Mouse (Mus musculus) lung, adult 2 months (tissue): ENCODE results near the gene Btbd1. TPM values are rescaled to one million over a fixed set of nuclear protein-coding genes. Genes with fewer than 3 reads are reported as not detected.
"Not testable (repeated sequence)": the region's sequence is repeated elsewhere in the genome, so short reads cannot be mapped to it uniquely, and the experiment has no call there.

Experiments
- DNase-seq: peaks from one replicate; pipeline ENCODE4 v3.0.0; 2022
- H3K4me1 ChIP-seq: fragments of 200-500 bp; 2 replicates; pipeline ENCODE4 v1.6.1; 2011; ENCODE audit warnings: low read length; ENCODE audit not compliant: control insufficient read depth, insufficient read depth
- H3K4me3 ChIP-seq: fragments of 200-500 bp; replicated peaks from 2 replicates; pipeline ENCODE3; 2011; ENCODE audit warnings: low read depth, mild to moderate bottlenecking, control low read depth, low read length; ENCODE audit errors: extremely low read depth
- CTCF ChIP-seq: fragments of 200-500 bp; IDR thresholded peaks from 2 replicates; pipeline ENCODE4 v1.5.1; 2011; ENCODE audit warnings: mild to moderate bottlenecking, low read length, control low read depth; ENCODE audit not compliant: insufficient read depth
- POLR2A ChIP-seq: fragments of 200-500 bp; IDR thresholded peaks from 2 replicates; pipeline ENCODE4 v1.6.1; 2011; ENCODE audit warnings: low read depth, mild to moderate bottlenecking, control low read depth, low read length, borderline replicate concordance; ENCODE audit errors: extremely low read depth
- WGBS: fragments of 180-500 bp; shearing (Covaris S2); methylation state at CpG from one replicate; pipeline ENCODE4 v1.1.7; 2018; 5-methylcytosine and 5-hydroxymethylcytosine counted together
- polyA plus RNA-seq: library from polyadenylated mRNA; depleted of rRNA; stranded (reverse); fragments of >200 nt; gene quantifications from 2 replicates; pipeline ENCODE4 v1.2.3, GENCODE M21; 2012

Gene Btbd1
- polyA plus RNA-seq, 1 experiment, result 27.4 TPM

DNA sequence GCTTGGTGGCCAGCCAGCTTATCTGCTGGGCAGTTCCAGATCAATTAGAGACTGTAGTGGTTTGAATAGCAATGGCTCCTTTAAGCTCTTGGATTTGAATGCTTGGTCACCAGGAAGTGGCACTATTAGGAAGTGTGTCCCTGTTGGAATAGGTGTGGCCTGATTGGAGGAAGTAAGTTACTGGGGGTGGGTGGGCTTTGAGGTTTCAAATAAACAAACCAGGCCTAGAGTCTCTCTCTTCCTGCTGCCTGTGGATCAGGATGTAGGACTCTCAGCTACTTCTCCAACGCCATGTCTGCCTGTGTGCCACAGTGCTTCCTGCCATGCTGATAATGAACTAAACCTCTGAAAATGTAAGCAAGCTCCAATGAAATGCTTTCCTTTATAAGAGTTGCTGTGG, 13.8 kb upstream of the Btbd1 start:
- TF ChIP-seq POLR2A, result no peak
- no peak for TF ChIP-seq CTCF
- WGBS, result 56% methylated on average over 1 of the region's 1 CpGs
- no peaks in the 10 kb centered on the region for H3K4me1 ChIP-seq
- DNase-seq, result no peak
- no peak overlapping the region for H3K4me3 ChIP-seq

GRCm38 (mm10) chr7:81842141-81842540, 12.9 kb upstream of the Btbd1 start:
- H3K4me1 ChIP-seq, result no peaks in the 10 kb centered on the region
- DNase-seq, result no peak
- 68% methylated on average over 7 of the region's 7 CpGs for WGBS
- H3K4me3 ChIP-seq, result no peak overlapping the region
- TF ChIP-seq CTCF, result no peak
- no peak for TF ChIP-seq POLR2A

- no peak for DNase-seq
- Histone ChIP-seq H3K4me3 (no peak overlapping the region), H3K4me1 (no peaks in the 10 kb centered on the region)
- TF ChIP-seq CTCF (no peak), POLR2A (no peak)
- WGBS, result 81% methylated on average over 6 of the region's 6 CpGs
Measured at GRCm38 (mm10) chr7:81841439-81841838, 12.2 kb upstream of the Btbd1 start.

DNA sequence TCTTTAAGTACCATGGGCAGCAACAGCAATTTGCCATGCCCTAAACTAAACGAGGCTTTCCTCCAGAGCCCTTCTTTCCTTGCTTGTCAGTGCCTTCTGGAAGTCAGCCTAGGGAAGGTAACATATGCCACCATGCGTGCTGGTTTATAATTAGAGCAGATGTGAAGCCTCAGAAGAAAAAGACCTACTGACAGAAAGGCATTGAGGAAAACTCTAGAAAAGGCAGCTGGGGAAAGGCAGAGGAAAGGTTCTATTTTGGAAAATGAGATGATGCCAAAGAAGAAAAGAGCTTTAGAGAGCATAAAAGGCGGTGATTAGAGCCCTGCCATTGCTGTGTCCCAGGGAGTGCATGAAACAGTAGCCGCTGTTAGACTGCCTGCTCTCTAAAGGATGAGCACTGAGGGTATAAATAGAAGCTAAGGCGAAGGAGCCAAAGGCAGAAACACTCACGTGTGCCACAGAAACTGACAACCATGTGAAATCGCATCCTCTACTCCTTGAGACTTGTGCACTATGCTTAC, 11.5 kb upstream of the Btbd1 start:
- no peak for DNase-seq
- Histone ChIP-seq H3K4me3 (no peak overlapping the region), H3K4me1 (no peaks in the 10 kb centered on the region)
- TF ChIP-seq POLR2A (no peak), CTCF (no peak)
- 78% methylated on average over 7 of the region's 7 CpGs for WGBS

DNA sequence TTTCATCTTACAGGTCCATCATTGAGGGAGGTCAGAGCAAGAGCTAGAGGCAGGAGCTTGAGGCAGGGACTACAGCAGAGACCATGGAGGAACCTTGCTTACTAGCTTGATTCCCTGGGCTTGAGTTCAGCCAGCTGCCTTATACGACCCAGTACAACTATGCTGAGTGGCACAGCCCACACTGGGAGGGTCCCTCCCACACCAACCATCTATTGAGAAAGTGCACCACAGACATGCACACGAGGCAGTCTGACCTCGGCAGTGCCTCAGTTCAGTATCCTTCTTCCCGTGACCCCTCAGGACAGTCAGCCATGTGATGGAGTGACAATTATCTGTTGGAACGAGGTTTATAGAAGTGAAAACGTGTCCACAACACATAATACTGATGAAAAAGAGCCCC, 10.5 kb upstream of the Btbd1 start:
- no peak for DNase-seq
- 56% methylated on average over 6 of the region's 6 CpGs for whole genome bisulfite sequencing

DNA sequence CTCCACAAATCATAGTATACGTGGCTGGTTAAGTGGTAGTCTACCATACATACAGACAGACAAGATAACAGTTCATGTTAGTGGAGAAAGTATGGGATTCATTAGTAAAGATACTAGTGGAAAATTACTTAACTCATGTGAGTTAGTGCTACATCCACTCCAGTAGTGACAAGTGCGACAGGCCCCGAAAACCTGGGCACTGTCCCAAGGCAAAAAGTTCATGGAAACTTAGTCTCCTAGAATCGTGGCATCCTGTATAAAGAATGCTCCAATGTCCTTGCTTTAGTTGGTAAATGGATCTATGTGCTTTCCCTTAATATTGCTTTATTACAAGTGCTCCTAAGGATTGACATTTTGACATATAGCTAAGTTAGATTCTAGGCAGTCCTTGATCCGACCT, 8.5 kb upstream of the Btbd1 start:
- not testable (repeated sequence) for H3K4me3 ChIP-seq, H3K4me1 ChIP-seq, DNase-seq
- WGBS, result 79% methylated on average over 5 of the region's 5 CpGs

More for the DNA sequence above, 10.5 kb upstream of the Btbd1 start:
- no peak for TF ChIP-seq POLR2A
- no peak for TF ChIP-seq CTCF
- Histone ChIP-seq H3K4me3 (no peak overlapping the region), H3K4me1 (no peaks in the 10 kb centered on the region)

DNA sequence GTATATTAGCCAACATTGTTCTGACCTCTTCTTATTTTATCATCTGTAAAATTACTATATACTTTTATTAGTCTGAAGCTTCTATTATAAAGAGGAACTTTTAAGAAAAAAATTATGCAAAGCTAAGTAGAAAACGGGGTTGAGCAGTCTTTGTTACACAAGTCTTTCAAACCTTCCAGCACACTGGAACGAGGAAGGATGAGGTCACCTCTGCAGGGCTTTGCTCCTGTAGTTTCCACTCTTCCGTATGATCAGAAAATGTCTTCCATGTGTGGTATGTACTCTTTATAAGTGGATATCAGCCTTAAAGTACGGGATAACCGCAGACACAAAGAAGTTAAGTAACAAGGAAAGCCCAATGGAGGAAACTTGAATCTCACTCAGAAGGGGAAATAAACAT, 6.2 kb upstream of the Btbd1 start:
- DNase-seq, result no peak
- no peaks in the 10 kb centered on the region for H3K4me1 ChIP-seq
- WGBS, result 78% methylated on average over 5 of the region's 5 CpGs
- TF ChIP-seq CTCF, result no peak
- no peak for TF ChIP-seq POLR2A
- H3K4me3 ChIP-seq, result no peak overlapping the region

DNA sequence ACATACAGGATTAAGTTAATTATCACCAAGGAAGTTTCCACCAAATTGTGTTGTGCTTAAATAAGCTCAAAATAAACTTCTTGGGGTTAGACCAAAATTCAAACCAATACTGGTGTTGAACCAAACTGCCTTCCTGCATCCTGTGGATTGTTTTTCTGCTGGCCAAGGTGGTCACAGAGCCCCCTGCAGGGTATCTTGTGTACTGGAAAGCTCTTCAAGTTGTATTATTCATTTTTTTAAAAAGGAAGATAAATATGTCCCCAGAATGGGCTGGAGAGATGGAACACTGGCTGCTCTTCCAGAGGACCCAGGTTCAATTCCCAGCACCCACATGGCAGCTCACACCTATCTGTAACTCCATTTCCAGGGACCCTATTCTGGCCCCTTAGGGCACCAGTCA, 5.6 kb upstream of the Btbd1 start:
- no peak overlapping the region for H3K4me3 ChIP-seq
- no peaks in the 10 kb centered on the region for H3K4me1 ChIP-seq
- TF ChIP-seq CTCF, result no peak
- no peak for TF ChIP-seq POLR2A
- DNase-seq, result no peak

GRCm38 (mm10) chr7:81828681-81829378, 401 bp downstream of the Btbd1 start:
- peak; percentile 76 for DNase-seq
- TF ChIP-seq POLR2A (0 out of 2 replicates have a peak, but pooled peaks have one; percentile 11), CTCF (no peak)
- under 1% methylated on average over 73 of the region's 91 CpGs for whole genome bisulfite sequencing

DNA sequence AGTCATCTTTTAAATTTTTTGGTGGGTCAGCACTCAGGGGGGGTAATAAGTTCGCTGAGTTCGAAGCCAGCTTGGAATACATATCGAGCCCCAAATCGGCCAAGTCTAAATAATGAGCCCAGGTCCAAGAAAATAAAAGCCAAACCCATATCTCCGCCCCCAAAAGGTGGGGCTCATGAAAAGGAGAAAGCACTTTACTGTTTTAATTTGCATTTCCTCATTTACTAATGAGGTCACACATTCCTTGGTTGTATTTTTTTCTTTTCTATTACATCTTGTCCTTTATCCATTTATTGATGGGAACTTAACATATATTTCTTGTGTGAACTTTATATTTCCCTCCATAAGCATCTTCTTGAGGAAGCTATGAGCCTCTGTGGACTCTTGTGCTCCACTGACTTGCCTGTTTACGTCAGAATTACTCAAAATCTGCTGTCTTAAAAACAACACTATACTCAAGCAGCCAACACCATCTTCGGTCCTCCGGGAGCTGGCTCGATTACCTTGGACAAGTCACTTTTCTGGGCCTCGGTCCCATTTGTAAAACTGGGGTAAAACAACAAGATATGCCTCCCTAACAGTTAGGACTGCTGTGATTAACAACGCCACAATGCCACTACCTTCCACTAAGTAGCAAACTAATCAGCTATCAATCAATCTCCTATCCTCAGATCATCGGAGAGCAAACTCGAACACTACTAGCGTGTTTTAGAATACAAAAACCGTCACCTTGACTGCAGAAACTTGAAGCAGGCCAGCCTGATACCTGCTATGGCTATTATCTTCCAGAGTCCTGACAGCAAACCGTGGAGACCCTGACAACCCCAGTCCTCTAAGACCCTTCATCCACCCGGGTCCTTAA, 1.2 kb downstream of the Btbd1 start:
- Histone ChIP-seq H3K4me1 (peaks cover 24% of the 10 kb centered on the region), H3K4me3 (peak overlapping the region; percentile 85)
- TF ChIP-seq POLR2A, result no peak
- no peak for TF ChIP-seq CTCF
- no peak for DNase-seq
- WGBS, result 12% methylated on average over 17 of the region's 17 CpGs

More at GRCm38 (mm10) chr7:81828681-81829378, 401 bp downstream of the Btbd1 start:
- peak overlapping the region; percentile 85 for H3K4me3 ChIP-seq
- H3K4me1 ChIP-seq, result peaks cover 24% of the 10 kb centered on the region
